Mouse (Mus musculus) brain, embryonic 18.5 days (tissue): Measurements from ENCODE around the gene Rapgefl1.
A peak's percentile ranks its signal among the peaks of the same experiment; 100 is the strongest.

Experiments used
- DNase-seq: peaks from one replicate; pipeline ENCODE4 v3.0.0-alpha.2; 2012; ENCODE audit warnings: low read depth, low spot score

Gene Rapgefl1

GRCm38 (mm10) chr11:98836651-98837141 is at the start of gene Rapgefl1:
Rapgefl1 (plus strand) TSS chr11:98836785.
- DNase-seq: peak; percentile 47

GRCm38 (mm10) chr11:98787229-98787628 is 49.4 kb upstream of the Rapgefl1 start:
- no peak for DNase-seq

GRCm38 (mm10) chr11:98787691-98788090 is 48.9 kb upstream of the Rapgefl1 start:
- DNase-seq: no peak

- DNase-seq: no peak
These were observed 48.4 kb upstream of the Rapgefl1 start for GRCm38 (mm10) chr11:98788139-98788538.

- DNase-seq: peak; percentile 79
These were observed 47.9 kb upstream of the Rapgefl1 start for GRCm38 (mm10) chr11:98788550-98789218.

GRCm38 (mm10) chr11:98789219-98789807 is 47.3 kb upstream of the Rapgefl1 start:
- no peak for DNase-seq

GRCm38 (mm10) chr11:98789824-98790223 is 46.8 kb upstream of the Rapgefl1 start:
- no peak for DNase-seq

GRCm38 (mm10) chr11:98790631-98791205 is 45.9 kb upstream of the Rapgefl1 start:
- DNase-seq: no peak

- DNase-seq: no peak
These were observed 45.1 kb upstream of the Rapgefl1 start for GRCm38 (mm10) chr11:98791448-98791847.

GRCm38 (mm10) chr11:98792081-98792480 is 44.5 kb upstream of the Rapgefl1 start:
- no peak for DNase-seq

GRCm38 (mm10) chr11:98794469-98795014 is 42.0 kb upstream of the Rapgefl1 start:
- no peak for DNase-seq

- DNase-seq: peak; percentile 79
These were observed 41.4 kb upstream of the Rapgefl1 start, which contains the start of gene Msl1 for GRCm38 (mm10) chr11:98795015-98795713. Msl1 (plus strand) TSS chr11:98795516.

GRCm38 (mm10) chr11:98795714-98796514 is 40.7 kb upstream of the Rapgefl1 start:
- no peak for DNase-seq

GRCm38 (mm10) chr11:98796515-98797216 is 39.9 kb upstream of the Rapgefl1 start:
- no peak for DNase-seq

- DNase-seq: no peak
These were observed 39.3 kb upstream of the Rapgefl1 start for GRCm38 (mm10) chr11:98797306-98797705.

GRCm38 (mm10) chr11:98797909-98798308 is 38.7 kb upstream of the Rapgefl1 start:
- no peak for DNase-seq

GRCm38 (mm10) chr11:98804605-98805004 is 32.0 kb upstream of the Rapgefl1 start, which contains the start of gene Casc3:
Casc3 (plus strand) TSS chr11:98804905.
- DNase-seq: no peak

- no peak for DNase-seq
These were observed 28.2 kb upstream of the Rapgefl1 start for GRCm38 (mm10) chr11:98808417-98808816.

GRCm38 (mm10) chr11:98809457-98810290 is 26.9 kb upstream of the Rapgefl1 start:
- DNase-seq: peak; percentile 97
